Mouse (Mus musculus) thymus, adult 2 months (tissue): Measurements from ENCODE around the gene Hpd.

Experiments
- CTCF ChIP-seq: fragments of 200-500 bp; IDR thresholded peaks from 2 replicates; pipeline ENCODE4 v1.5.1; 2012; ENCODE audit warnings: mild to moderate bottlenecking, control low read depth, low read length, moderate library complexity, borderline replicate concordance; ENCODE audit not compliant: control insufficient read depth, poor library complexity, insufficient read depth; ENCODE audit errors: extremely low read depth
- POLR2A ChIP-seq: fragments of 200-500 bp; IDR thresholded peaks from 2 replicates; pipeline ENCODE4 v1.6.1; 2012; ENCODE audit warnings: mild to moderate bottlenecking, low read length, control low read depth, moderate library complexity; ENCODE audit not compliant: control insufficient read depth, poor library complexity, insufficient read depth; ENCODE audit errors: extremely low read depth

DNA sequence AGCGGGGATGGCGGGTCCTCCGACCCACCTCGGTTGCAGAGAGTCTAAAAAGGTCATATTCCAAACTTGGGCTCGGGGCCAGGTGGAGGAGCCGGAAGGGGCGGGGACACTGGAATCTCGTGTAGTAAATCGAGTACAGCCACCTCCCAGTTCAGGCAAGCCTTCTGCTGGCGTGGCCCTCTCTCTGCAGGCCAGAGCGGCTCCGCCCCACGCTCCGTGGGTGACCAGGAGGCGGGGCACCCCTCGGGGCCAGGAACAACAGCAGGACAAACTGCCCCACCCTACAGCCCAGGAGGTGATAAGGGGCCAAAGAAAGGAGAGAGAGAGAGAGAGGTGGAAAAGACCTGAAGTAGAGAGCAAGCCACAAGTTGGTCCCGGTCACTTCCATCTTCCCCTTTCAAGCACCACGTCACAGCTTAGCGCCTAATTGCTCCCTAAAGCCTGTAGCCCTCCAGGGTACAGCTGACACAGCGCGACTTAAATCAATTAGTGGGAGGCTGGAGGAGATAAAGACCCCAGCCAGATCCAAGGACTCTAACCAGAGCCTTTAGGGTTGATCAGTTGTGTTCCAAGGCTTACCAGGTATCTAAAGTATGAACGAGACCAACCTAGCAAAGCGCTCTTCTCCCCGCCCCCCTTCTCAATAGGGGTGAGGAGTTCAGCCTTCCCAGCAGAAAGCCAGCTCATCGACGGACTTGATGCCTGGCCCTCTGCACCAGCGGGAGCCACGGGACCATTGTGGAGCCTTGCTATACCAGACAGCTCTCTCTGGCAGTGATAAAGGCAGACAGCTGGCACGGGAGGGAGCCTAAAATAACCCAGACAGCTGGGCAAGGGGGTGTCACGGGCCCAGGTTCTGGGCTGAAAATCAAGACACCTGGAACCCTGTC lies 46.8 kb downstream of the Hpd start:
- no peak for TF ChIP-seq POLR2A
- no peak for TF ChIP-seq CTCF
